Mouse (Mus musculus) left cerebral cortex, postnatal 10 days (tissue): ENCODE data around the gene Ufc1. TPM values are rescaled to one million over a fixed set of nuclear protein-coding genes. Genes with fewer than 3 reads are reported as not detected.
"Not testable (repeated sequence)": the region's sequence is repeated elsewhere in the genome, so short reads cannot be mapped to it uniquely, and the experiment has no call there.

Experiments used
- DNase-seq, 2 experiments: peaks; one replicate each; pipeline ENCODE4 v3.0.0; 2021 to 2022; ENCODE audit warnings: low spot score in 2 of 2, mixed read lengths in 1 of 2; ENCODE audit errors: extremely low spot score in 1 of 2
- intact Hi-C: fragments of 180-260 bp; cut with DNase I; formaldehyde crosslinking; loops from one replicate; pipeline ENCODE4 v1.15.1; 2025
- total RNA-seq, 2 experiments: library from RNA; stranded (reverse); gene quantifications; 2 replicates each; pipeline ENCODE4 v1.2.3; 2021

Ufc1 gene
- total RNA-seq, 2 experiments from 2014 or later = 110 to 114 TPM

DNA sequence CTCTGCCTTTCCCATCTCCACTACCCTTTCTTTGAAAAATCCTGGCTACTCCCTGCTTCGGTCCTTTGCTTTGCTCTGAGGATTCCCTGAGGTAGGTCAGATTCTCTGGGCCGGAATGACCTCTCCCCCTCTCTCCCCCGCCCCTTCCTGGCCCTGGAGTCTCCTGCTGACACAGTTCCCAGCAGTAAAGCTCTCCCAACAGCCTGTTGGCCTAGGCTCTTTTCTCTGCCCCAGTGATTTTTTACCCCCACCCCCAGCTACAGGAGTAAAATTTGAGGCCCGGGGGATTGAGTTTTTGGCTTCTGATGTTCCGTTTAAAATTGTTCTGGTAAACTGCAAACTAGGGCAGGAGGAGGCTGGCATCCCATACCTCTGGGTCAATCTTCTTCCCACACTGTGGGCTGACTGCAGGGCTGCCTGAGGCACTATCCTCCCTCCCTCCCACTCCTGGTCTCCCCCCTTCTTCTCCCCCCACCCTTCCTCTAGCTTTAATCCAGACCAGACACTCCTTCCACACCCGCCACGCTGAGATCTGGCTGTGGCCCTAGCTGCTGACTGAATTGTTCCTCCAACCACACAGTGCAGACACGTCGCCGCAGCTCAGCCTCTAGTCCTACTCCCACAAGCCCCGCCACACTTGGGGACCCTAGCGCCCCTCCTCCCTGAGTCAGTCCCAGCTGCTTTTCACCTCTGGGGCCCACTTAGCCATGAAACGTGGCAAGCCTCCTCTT, 43.1 kb downstream of the Ufc1 start:
- DNase-seq = peak in 1 of 2 experiments; percentile 61
- intact Hi-C loops = loop anchor here (5.0 to 10.0 kb wide), 2 partner anchors 139 to 357 kb away; partner anchors contain the start of gene Cfap126

DNA sequence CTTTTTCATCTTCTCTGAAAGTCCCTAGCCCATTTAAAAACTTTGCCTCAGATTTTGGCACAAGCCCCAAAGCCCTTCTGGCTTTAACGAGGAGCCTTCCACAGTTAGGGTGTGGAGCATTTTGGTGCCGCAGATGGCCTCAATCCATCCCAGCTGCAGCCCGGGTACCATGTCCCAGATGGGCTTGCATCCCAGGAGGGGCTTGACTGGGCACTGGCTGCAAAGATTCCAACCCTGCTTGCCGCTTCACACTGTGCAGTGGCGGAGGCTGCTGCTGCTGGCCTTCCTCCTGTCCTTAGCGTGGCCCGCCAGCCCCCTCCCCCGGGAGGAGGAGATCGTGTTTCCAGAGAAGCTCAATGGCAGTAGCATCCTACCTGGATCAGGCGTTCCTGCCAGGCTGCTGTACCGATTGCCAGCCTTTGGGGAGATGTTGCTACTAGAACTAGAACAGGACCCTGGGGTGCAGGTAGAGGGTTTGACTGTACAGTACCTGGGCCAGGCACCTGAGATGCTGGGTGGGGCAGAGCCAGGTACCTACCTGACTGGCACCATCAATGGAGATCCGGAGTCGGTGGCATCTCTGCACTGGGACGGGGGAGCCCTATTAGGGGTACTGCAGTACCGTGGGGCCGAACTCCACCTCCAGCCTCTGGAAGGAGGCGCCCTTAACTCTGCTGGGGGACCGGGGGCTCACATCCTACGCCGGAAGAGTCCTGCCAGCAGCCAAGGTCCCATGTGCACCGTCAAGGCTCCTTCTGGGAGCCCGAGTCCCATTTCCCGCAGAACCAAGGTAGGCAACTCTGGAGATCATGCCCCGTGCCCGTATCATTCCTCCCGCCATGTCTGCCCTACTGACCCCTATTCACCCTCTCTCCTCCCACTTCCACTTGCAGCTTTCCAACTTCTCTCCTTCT, 43.9 kb downstream of the Ufc1 start, which contains the start of gene Ndufs2:
Ndufs2 (minus strand) TSS at position 709 of the 914 bp plus-strand sequence.
- DNase-seq = peak in 1 of 2 experiments; percentile 48
- intact Hi-C loops = loop anchor here (5.0 to 10.0 kb wide), 2 partner anchors 139 to 356 kb away; partner anchors contain the start of gene Cfap126

DNA sequence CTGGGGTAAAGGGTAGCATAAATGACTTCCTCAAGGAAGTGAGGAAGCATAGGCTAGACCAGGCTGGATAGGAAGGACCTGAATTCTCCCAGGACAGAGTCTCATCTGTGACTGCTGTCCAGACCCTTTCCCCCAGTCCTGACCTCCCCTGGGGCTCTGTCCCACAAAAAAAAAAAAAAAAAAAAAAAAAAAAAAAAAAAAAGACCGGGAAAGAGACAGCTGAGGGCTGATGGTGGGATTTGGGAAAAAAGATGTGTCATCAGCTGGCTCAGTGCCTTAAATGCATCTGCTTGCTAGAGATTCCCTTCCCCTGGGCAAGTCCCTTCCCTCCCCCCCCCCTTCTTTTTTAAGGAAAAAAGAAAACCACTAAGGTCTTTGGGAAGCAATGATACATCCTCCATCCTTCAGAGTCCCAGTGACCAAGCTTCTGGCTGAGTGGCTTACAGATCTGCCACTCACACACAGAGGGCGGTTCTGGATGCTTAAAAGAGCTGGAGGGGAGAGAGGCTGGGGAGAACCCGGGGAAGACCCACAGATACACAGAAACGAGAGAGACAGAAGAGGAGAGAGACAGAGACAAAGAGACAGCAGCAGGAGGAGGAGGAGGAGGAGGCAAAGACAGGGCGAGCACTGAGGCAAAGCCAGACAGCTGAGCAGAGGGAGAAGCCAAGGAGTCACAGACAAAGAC, 44.8 kb downstream of the Ufc1 start, which contains the start of gene Adamts4:
Adamts4 (plus strand) TSS at position 509 of the 688 bp plus-strand sequence.
- DNase-seq = peak in 1 of 2 experiments; percentile 69
- intact Hi-C loops = loop anchor here (5.0 to 10.0 kb wide), 2 partner anchors 138 to 355 kb away; partner anchors contain the start of gene Cfap126

DNA sequence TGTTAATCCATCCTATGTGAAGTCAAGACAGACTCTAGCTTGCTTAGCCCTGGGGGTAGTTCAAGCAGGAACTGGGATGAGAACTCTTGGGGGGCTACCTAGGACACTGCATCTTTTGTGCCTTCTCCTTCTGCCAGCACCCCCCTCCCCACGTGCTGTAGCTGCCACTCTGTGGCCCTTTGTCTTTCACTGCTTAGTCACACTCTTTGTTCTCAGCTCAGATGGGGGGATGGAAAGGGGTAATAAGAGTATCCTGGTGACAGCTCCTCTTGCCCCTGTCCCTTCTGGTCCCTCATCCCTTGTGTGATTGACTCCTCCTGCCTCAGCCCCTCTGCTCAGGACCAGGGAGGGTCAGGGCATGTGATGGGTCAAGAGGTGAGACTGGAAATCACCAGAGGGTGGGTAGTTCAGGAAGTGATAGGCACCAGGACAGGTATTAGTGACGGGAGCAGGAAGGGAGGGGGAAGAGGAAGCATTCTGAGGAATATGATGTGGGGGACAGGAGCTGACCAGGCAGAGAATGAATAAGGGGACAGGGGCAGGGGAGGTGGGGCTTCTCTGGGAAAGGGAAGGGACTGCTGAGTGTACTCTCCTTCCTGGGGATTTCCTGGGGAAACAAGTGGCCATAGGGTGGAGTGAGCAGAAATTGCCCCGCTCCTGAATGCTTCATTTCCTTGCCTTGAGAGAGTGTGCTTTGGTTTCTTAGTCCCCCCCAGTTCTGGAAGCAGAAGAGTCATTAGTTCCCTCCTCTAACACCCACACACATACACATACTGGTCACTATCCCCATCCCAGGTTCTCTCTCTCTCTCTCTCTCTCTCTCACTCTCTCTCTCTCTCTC, 46.2 kb downstream of the Ufc1 start:
- no peak for DNase-seq
- intact Hi-C loops = no loop called here

DNA sequence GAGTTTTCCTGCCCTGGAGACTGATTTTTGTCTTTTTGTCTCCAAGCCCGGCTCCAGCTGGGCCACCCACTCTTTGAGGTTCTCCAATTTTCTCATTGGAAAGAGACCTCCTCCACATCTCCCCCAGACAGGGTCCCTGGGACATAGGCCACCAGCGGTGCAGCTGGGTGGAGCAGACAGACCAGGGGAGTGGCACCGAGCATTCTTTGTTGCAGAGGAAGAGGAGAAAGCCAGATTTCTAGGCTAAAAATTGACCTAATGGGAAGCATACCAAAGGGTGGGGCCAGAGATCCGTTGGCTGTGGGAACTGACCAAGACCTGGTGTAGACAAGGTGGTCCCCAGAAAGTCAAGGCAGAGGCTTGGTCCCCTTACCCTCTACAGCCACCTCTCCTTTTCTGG, 46.9 kb downstream of the Ufc1 start:
- intact Hi-C loops = loop anchor here (2.0 kb wide), 1 partner anchor 25 kb away; the partner anchor contains the start of gene Tomm40l
- no peak for DNase-seq

DNA sequence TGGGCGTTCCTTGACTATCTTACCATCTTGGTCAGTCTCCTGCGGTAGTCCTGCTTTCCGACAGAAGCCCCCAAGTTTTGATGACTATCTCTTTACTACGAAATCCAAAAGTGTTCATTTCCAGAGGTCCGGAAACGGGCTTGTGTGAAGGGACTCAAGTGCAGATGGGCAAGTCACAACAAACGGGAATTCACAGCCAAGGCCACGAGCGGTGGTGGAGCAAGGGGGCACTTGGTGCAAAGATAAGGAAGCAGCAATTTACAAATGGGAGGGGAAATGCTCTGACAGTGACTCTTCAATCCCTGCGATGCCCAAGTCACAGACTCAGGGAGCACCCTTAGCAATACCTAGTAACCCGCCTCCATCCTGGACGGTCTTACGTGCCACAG, 47.4 kb downstream of the Ufc1 start:
- intact Hi-C loops = loop anchor here (2.0 kb wide), 1 partner anchor 25 kb away; the partner anchor contains the start of gene Tomm40l
- DNase-seq = no peak

DNA sequence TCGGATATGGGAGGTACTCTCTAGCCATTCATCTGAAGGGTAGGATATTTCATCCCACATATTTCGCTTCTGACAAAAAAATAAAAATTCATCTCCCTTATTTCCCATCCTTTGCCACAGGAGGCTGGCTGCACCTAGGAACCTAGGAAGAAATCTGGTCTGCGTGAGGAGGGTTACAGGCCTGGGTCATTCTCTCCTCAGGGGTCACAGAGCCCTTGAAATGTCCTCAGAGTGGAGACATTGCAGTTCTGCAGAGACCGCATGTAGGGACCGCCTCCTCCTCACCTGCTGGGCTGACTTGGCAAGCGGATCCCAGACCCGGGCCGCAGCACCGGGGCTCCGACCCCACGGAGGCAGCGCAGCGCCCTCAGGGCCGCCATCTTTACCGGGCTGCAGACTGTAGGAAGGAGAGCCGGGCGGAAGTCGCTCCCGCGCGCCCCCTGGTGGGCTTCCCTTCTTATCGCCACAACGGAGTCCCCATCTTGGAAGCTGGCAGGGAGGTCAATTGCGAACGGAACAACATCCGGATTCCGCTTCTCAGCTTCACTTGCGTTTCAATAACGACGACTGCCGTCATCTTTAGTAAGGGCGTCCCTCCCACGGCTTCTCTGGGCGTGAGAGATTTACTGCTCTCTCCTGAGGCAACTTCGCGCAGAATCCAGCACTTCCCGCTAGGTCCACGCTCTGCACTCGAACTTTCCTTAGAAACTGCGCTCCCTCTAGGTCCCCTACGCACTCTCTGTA, 47.9 kb downstream of the Ufc1 start:
- intact Hi-C loops = loop anchor here (2.0 kb wide), 1 partner anchor 24 kb away; the partner anchor contains the start of gene Tomm40l

DNA sequence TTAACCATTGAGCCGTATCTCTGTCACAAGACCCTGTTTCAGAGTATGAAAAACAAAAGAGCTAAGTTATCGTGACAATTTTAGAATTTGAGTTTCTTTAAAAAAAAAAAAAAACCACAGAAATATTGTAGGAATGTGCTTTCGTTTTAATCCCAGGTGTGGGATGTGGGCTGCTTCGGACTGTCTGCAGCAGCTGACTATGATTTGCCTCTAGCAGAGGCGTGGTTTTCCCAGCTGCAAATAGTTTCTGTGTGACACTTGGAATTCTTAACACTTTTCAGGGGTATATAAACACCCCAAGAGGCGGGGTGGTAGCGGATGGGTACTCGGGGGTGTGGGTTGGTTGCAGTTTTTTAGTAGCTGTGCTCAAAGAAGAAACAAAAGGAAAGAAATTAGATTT, 49.5 kb downstream of the Ufc1 start:
- no peak for DNase-seq
- intact Hi-C loops = no loop called here

More for the DNA sequence above, 47.9 kb downstream of the Ufc1 start:
- peak; percentile 97 to 98 for DNase-seq

DNA sequence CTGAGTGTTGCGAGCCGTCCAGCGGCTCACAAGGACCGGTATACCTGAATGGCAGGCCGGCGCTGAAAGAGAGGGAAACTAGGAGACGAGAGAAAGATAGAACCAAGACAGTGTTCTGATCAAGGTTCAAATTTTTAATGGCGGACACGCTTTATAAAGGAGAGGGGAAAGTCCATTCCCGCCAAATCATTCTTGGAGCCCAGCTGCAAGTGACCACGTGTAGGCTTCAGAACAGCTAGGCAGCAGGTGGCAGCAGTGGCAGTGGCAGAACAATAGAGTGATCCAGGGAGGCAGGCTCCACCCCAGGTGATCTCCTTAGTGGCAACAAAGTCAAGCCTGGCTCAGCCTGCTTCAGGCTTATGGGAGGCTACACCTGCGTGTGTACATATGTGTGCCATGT, 52.9 kb downstream of the Ufc1 start:
- DNase-seq, intact Hi-C loops: not testable (repeated sequence)

DNA sequence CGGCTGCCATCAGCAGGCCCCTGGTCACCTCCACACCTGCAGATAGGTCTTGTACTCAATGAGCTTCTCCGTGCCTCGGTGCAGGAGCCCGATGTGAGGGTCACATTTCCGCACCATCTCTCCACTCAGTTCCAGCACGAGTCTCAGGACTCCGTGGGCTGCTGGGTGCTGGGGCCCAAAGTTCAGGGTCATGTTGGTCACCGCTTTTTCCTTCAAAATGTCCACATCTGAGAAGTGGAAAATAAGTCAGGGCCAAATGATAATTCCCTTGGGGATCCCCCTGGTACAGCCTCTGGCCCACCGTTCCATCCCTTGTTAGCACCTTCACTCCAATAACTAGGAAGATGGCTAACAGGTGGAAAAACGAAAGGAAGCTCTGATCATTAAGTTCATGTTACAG, 53.9 kb downstream of the Ufc1 start:
- DNase-seq = no peak
- intact Hi-C loops = no loop called here

DNA sequence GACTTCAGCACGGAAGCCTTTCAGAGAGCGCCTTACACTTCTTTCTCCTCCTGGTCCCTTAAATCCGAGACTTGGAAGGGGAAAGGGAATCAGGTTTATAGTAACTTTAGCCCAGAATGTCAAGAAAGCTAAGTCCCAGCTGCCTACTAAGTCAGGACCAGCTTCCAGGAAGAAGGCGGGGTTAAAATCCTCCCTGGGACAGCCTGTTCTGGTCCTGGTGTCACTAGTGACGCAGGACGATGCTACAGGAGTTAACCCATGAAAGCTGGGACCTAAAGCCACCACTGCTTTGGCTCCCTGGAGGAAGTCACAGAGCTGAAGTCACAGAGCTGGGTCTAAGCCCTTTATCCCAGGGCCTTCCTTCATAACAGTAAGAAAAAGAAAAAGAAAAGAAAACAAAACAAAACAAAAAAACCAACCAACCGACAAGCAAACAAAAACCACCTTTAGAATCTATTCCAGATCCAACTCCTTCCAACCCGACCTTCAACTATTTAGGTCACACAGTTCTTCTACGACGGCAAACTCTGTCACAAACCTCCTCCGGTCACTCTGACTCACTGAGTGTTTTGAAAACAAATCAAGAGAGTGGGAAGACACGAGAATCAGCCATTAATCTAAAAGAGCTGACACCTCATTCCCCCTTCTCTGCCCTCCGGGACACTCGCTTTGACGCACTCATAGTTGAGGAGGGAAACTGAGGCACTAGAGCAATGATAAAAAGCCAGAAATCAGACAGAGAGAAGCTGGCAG, 54.7 kb downstream of the Ufc1 start:
- intact Hi-C loops = no loop called here
- DNase-seq = no peak

Other genes with a start within 250 kb of the Ufc1 start
- 10 to 100 TPM; 12.5 to 14.2 TPM for gene Fcgr3, start 230.1 kb downstream of the Ufc1 start, total RNA-seq
- under 1 TPM; 0.34 to 0.69 TPM for gene Cfap126, start 181.1 kb downstream of the Ufc1 start, total RNA-seq
- gene Sdhc, start 144.4 kb downstream of the Ufc1 start, total RNA-seq = 100 to 1,000 TPM; 200 to 210 TPM
- not detected for gene Mpz, start 144.3 kb downstream of the Ufc1 start, total RNA-seq
- 10 to 100 TPM; 28.0 to 42.2 TPM for gene Pcp4l1, start 98.8 kb downstream of the Ufc1 start, total RNA-seq
- gene Nr1i3, start 81.1 kb downstream of the Ufc1 start, total RNA-seq = not detected
- gene Tomm40l, start 72.5 kb downstream of the Ufc1 start, total RNA-seq = 10 to 100 TPM; 71.4 to 71.6 TPM
- 1 to 10 TPM; 2.5 to 3.9 TPM for gene Apoa2, start 70.0 kb downstream of the Ufc1 start, total RNA-seq
- 10 to 100 TPM; 11.9 to 13.4 TPM for gene Fcer1g, start 60.7 kb downstream of the Ufc1 start, total RNA-seq
- gene Adamts4, start 44.6 kb downstream of the Ufc1 start, total RNA-seq = 1 to 10 TPM; 4.6 to 7.2 TPM
- 100 to 1,000 TPM; 243 to 255 TPM for gene Ndufs2, start 43.6 kb downstream of the Ufc1 start, total RNA-seq
- gene B4galt3, start 24.7 kb downstream of the Ufc1 start, total RNA-seq = 10 to 100 TPM; 59.7 to 64.1 TPM
- 10 to 100 TPM; 20.4 to 21.8 TPM for gene Ppox, start 13.8 kb downstream of the Ufc1 start, total RNA-seq
- gene Usp21, start 7.0 kb downstream of the Ufc1 start, total RNA-seq = 10 to 100 TPM; 51.5 to 53.4 TPM
- gene Dedd, start 34.1 kb upstream of the Ufc1 start, total RNA-seq = 10 to 100 TPM; 34.6 to 37.8 TPM
- gene Nit1, start 50.6 kb upstream of the Ufc1 start, total RNA-seq = 10 to 100 TPM; 38.5 to 41.0 TPM
- gene Pfdn2, start 50.6 kb upstream of the Ufc1 start, total RNA-seq = 100 to 1,000 TPM in 1 of 2 experiments, 10 to 100 TPM in 1; 93.9 to 107 TPM
- 1 to 10 TPM; 7.1 to 7.8 TPM for gene Klhdc9, start 65.8 kb upstream of the Ufc1 start, total RNA-seq
- 1 to 10 TPM; 1.4 TPM for gene Nectin4, start 75.1 kb upstream of the Ufc1 start, total RNA-seq
- gene Arhgap30, start 93.9 kb upstream of the Ufc1 start, total RNA-seq = 1 to 10 TPM; 2.0 to 2.1 TPM
- gene Usf1, start 116.3 kb upstream of the Ufc1 start, total RNA-seq = 100 to 1,000 TPM; 110 to 119 TPM
- 1 to 10 TPM; 1.5 to 2.6 TPM for gene Tstd1, start 123.8 kb upstream of the Ufc1 start, total RNA-seq
- gene F11r, start 142.5 kb upstream of the Ufc1 start, total RNA-seq = 1 to 10 TPM; 6.3 to 9.0 TPM
- 1 to 10 TPM; 4.6 to 5.5 TPM for gene Alyref2, start 208.5 kb upstream of the Ufc1 start, total RNA-seq
- gene Itln1, start 240.3 kb upstream of the Ufc1 start, total RNA-seq = not detected